Mouse (Mus musculus): ENCODE measurements around the gene Acot7.

Acot7 gene

GRCm38 (mm10) chr4:152177537-152178343, at the start of gene Acot7:
Gene Acot7 (plus strand): TSS chr4:152178134.
- peak; percentile 79 to 88 for DNase-seq (ENCODE audit: low spot score in 2 of 2)

- no peak for DNase-seq (ENCODE audit: low spot score in 2 of 2)
These were observed 49.1 kb upstream of the Acot7 start for GRCm38 (mm10) chr4:152128784-152129183.

GRCm38 (mm10) chr4:152129395-152129930, 48.5 kb upstream of the Acot7 start:
- DNase-seq (ENCODE audit: low spot score in 2 of 2) = no peak

GRCm38 (mm10) chr4:152130771-152131653, 46.9 kb upstream of the Acot7 start:
- DNase-seq (ENCODE audit: low spot score in 2 of 2) = peak in 1 of 2 experiments; percentile 40

GRCm38 (mm10) chr4:152131809-152132771, 45.8 kb upstream of the Acot7 start:
- no peak for DNase-seq (ENCODE audit: low spot score in 2 of 2)

GRCm38 (mm10) chr4:152132772-152133169, 45.2 kb upstream of the Acot7 start:
- no peak for DNase-seq (ENCODE audit: low spot score in 2 of 2)

- DNase-seq (ENCODE audit: low spot score in 2 of 2) = no peak
These were observed 44.7 kb upstream of the Acot7 start for GRCm38 (mm10) chr4:152133213-152133612.

GRCm38 (mm10) chr4:152134507-152134906, 43.4 kb upstream of the Acot7 start:
- DNase-seq (ENCODE audit: low spot score in 2 of 2) = peak in 1 of 2 experiments; percentile 48

GRCm38 (mm10) chr4:152135363-152135762, 42.6 kb upstream of the Acot7 start:
- no peak for DNase-seq (ENCODE audit: low spot score in 2 of 2)

- peak in 1 of 2 experiments; percentile 7 for DNase-seq (ENCODE audit: low spot score in 2 of 2)
These were observed 41.6 kb upstream of the Acot7 start for GRCm38 (mm10) chr4:152136112-152136875.

GRCm38 (mm10) chr4:152136876-152137250, 41.1 kb upstream of the Acot7 start:
- DNase-seq (ENCODE audit: low spot score in 2 of 2) = no peak

GRCm38 (mm10) chr4:152138497-152139260, 39.3 kb upstream of the Acot7 start:
- peak; percentile 36 to 81 for DNase-seq (ENCODE audit: low spot score in 2 of 2)

- DNase-seq (ENCODE audit: low spot score in 2 of 2) = peak in 1 of 2 experiments; percentile 46
These were observed 37.5 kb upstream of the Acot7 start for GRCm38 (mm10) chr4:152140441-152140840.

GRCm38 (mm10) chr4:152141521-152142135, 36.3 kb upstream of the Acot7 start:
- peak in 1 of 2 experiments; percentile 41 for DNase-seq (ENCODE audit: low spot score in 2 of 2)

GRCm38 (mm10) chr4:152143632-152144031, 34.3 kb upstream of the Acot7 start:
- no peak for DNase-seq (ENCODE audit: low spot score in 2 of 2)

GRCm38 (mm10) chr4:152145473-152145872, 32.5 kb upstream of the Acot7 start:
- DNase-seq (ENCODE audit: low spot score in 2 of 2) = no peak

- no peak for DNase-seq (ENCODE audit: low spot score in 2 of 2)
These were observed 31.7 kb upstream of the Acot7 start for GRCm38 (mm10) chr4:152146033-152146827.

GRCm38 (mm10) chr4:152150546-152150945, 27.4 kb upstream of the Acot7 start:
- no peak for DNase-seq (ENCODE audit: low spot score in 2 of 2)

Measured in left cerebral cortex, adult 9 months (tissue).